Mouse (Mus musculus) embryonic facial prominence, embryonic 13.5 days (tissue): ENCODE data around the gene Vmn2r29. TPM values are rescaled to one million over a fixed set of nuclear protein-coding genes. Genes with fewer than 3 reads are reported as not detected.

Source experiments
- polyA plus RNA-seq: library from polyadenylated mRNA; unstranded; fragments of >200 nt; fragmentation: Nextera tagmentation; extraction: Ambion mirVana; gene quantifications from 2 replicates; pipeline ENCODE4 v1.2.1, GENCODE M21; 2015

Gene Vmn2r29
- polyA plus RNA-seq, 1 experiment from 2014 or later, result 1.7 TPM

Other genes starting within 250 kb of the Vmn2r29 start
- gene Zfp954, start 125.8 kb downstream of the Vmn2r29 start, polyA plus RNA-seq, result 13.1 and 14.1 TPM in 2 replicates
- 2.2 and 3.5 TPM in 2 replicates for gene Zfp773, start 110.6 kb downstream of the Vmn2r29 start, polyA plus RNA-seq
- 3.5 and 3.7 TPM in 2 replicates for gene Zfp418, start 76.0 kb downstream of the Vmn2r29 start, polyA plus RNA-seq
- 8.9 and 11.9 TPM in 2 replicates for gene Zfp772, start 37.3 kb downstream of the Vmn2r29 start, polyA plus RNA-seq
- gene Gm45844, start 31.0 kb upstream of the Vmn2r29 start, polyA plus RNA-seq, result 3.3 and 7.6 TPM in 2 replicates
- gene Clcn4, start 53.5 kb upstream of the Vmn2r29 start, polyA plus RNA-seq, result 44.1 and 49.8 TPM in 2 replicates
- 0.04 TPM in 1 of 2 replicates, not detected in the other for gene Vmn2r30, start 90.3 kb upstream of the Vmn2r29 start, polyA plus RNA-seq
- not detected in 2 replicates for gene Gm45783, start 127.2 kb upstream of the Vmn2r29 start, polyA plus RNA-seq
- not detected in 2 replicates for gene Vmn2r31, start 152.4 kb upstream of the Vmn2r29 start, polyA plus RNA-seq
- gene Vmn2r32, start 232.7 kb upstream of the Vmn2r29 start, polyA plus RNA-seq, result not detected in 2 replicates